Comparison of ENCODE assay signal across 8 mouse cellular contexts in the genomic region with DNA sequence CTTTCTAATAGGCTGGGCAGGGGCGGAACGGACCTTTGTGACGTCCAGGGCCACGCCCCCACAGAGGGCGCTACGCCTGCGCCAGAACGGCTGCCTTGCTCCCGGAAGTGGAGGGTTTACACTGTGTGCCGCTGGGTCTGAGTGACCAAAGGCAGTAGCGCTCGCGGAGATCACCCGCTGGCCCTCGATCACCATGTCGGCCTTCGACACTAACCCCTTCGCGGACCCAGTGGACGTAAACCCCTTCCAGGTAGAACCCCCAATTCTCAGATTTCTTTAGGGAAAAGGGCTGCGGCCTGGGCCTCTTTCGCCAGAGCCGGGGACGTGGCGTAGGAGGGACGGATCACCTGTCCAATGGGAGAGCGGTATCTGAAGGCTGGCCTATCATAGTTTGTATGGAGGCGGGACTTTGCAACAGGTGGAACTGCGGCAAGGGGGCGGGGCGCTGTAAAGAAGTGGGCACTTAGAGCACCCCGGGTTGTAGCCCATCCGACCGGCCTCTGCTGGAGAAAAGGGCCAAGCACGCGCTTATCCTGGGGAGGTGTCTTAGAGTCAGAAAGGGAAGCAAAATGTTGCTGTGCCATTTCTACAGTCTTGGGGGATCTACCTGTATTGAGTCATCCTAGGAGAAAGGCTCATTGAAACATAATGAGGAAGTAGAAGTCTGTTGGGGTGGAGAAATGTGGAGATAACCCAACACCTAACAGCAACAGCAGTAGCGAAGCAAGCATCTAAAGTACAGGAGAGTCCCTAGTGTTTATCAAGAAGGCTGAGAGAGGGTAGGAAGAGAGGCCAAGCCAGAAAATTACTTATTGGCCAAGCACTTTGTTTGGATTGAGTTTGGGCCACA. TPM values are rescaled to one million over a fixed set of nuclear protein-coding genes. Genes with fewer than 3 reads are reported as not detected.
A peak's percentile ranks its signal among the peaks of the same experiment; 100 is the strongest.
DNase-seq lines count a peak whose midpoint lies in the region; ATAC-seq and TF ChIP-seq lines count a peak whose summit lies in the region.

A gene (plus strand): TSS at position 83 of the 850 bp plus-strand sequence.

- H3K79me3 ChIP-seq in C2C12 (ENCODE audit: low read depth), result peaks cover 3% of the 10 kb centered on the region

- peaks cover 30% of the 10 kb centered on the region for H3K4me1 ChIP-seq in erythroblast, embryonic 14.5 days (ENCODE audit: control insufficient read depth)
- H3K4me1 ChIP-seq in heart, embryonic 12.5 days (replicated peaks), result peaks cover 37% of the 10 kb centered on the region
- peaks cover 34% of the 10 kb centered on the region for H3K4me1 ChIP-seq in kidney, postnatal 0 days (replicated peaks; ENCODE audit: insufficient read depth, low read length)
- H3K4me1 ChIP-seq in liver, embryonic 11.5 days (replicated peaks; ENCODE audit: control insufficient read depth, insufficient read depth, low read length), result peaks cover 17% of the 10 kb centered on the region
- H3K4me1 ChIP-seq in stomach, embryonic 14.5 days (ENCODE audit: control insufficient read depth, insufficient read depth, low read length), result peaks cover 32% of the 10 kb centered on the region

- peak within 1 kb of the TSS; percentile 50; the same call in 1 of the 2 replicates for H3K27ac ChIP-seq in heart, embryonic 12.5 days (ENCODE audit: poor library complexity, severe bottlenecking)
- H3K27ac ChIP-seq in kidney, postnatal 0 days, result peak within 1 kb of the TSS; percentile 81
- peak within 1 kb of the TSS; percentile 62 for H3K27ac ChIP-seq in liver, embryonic 11.5 days (ENCODE audit: low read depth, low read length)
- peak within 1 kb of the TSS; percentile 82; the same call in 1 of the 2 replicates for H3K27ac ChIP-seq in stomach, embryonic 14.5 days (ENCODE audit: low read length)

- ATAC-seq in heart, embryonic 12.5 days (ENCODE audit: insufficient number of reproducible peaks, low FRiP score), result peak; percentile 99
- ATAC-seq in kidney, postnatal 0 days (replicated peaks; ENCODE audit: low FRiP score, low read depth), result peak; percentile 97
- ATAC-seq in liver, embryonic 11.5 days (replicated peaks; ENCODE audit: low FRiP score), result peak; percentile 99
- peak; percentile 98 for ATAC-seq in stomach, embryonic 14.5 days (ENCODE audit: insufficient number of reproducible peaks, insufficient read depth, low FRiP score, low read depth)

- peak within 1 kb of the TSS; percentile 56 for H3ac ChIP-seq in C2C12 (ENCODE audit: control insufficient read depth, insufficient read length, low read depth)

- under 1% methylated on average over 37 of the region's 37 CpGs for WGBS in heart, embryonic 12.5 days
- WGBS in kidney, postnatal 0 days, result 1% methylated on average over 37 of the region's 37 CpGs
- WGBS in liver, embryonic 11.5 days, result under 1% methylated on average over 37 of the region's 37 CpGs
- 1% methylated on average over 37 of the region's 37 CpGs for WGBS in stomach, embryonic 14.5 days

- peak within 1 kb of the TSS; percentile 88 for H3K4me2 ChIP-seq in heart, embryonic 12.5 days
- H3K4me2 ChIP-seq in kidney, postnatal 0 days (ENCODE audit: low read length), result peak within 1 kb of the TSS; percentile 73
- peak within 1 kb of the TSS; percentile 93 for H3K4me2 ChIP-seq in liver, embryonic 11.5 days
- peak within 1 kb of the TSS; percentile 83 for H3K4me2 ChIP-seq in stomach, embryonic 14.5 days (replicated peaks; ENCODE audit: low read depth, low read length)

- peak within 1 kb of the TSS; percentile 42 for H3K4me3 ChIP-seq in C2C12 (ENCODE audit: insufficient read depth, poor library complexity, severe bottlenecking)
- H3K4me3 ChIP-seq in erythroblast, embryonic 14.5 days (replicated peaks), result peak within 1 kb of the TSS; percentile 82
- H3K4me3 ChIP-seq in heart, embryonic 12.5 days, result peak within 1 kb of the TSS; percentile 81
- peak within 1 kb of the TSS; percentile 55 for H3K4me3 ChIP-seq in kidney, postnatal 0 days (replicated peaks; ENCODE audit: low read depth, low read length)
- peak within 1 kb of the TSS; percentile 74 for H3K4me3 ChIP-seq in liver, embryonic 11.5 days (ENCODE audit: low read depth, low read length)
- H3K4me3 ChIP-seq in stomach, embryonic 14.5 days (ENCODE audit: low read depth, low read length), result peak within 1 kb of the TSS; percentile 50

- DNase-seq in brain, embryonic 14.5 days (ENCODE audit: low read depth), result peak; percentile 97
- peak; percentile 98 for DNase-seq in kidney, postnatal 0 days (ENCODE audit: low spot score)
- peak; percentile 96 for DNase-seq in liver, embryonic 11.5 days (ENCODE audit: low spot score)
- peak; percentile 94 for DNase-seq in naive thymus-derived CD4-positive, alpha-beta T cell, adult 2 months (ENCODE audit: low read depth)

- peak; percentile 42; the same call in 1 of the 2 replicates for TF ChIP-seq POLR2A in brain, embryonic 14.5 days (IDR thresholded peaks at IDR 0.05; ENCODE audit: borderline replicate concordance, extremely low read depth, insufficient read depth, insufficient read length, poor library complexity, severe bottlenecking)

- peaks cover 49% of the 10 kb centered on the region for H3K79me2 ChIP-seq in C2C12 (ENCODE audit: control insufficient read depth, insufficient read depth)

- no peaks in the 10 kb centered on the region for H3K27me3 ChIP-seq in C2C12 (ENCODE audit: control insufficient read depth, insufficient read depth, insufficient read length)
- peaks cover 6% of the 10 kb centered on the region for H3K27me3 ChIP-seq in erythroblast, embryonic 14.5 days (ENCODE audit: control insufficient read depth)
- H3K27me3 ChIP-seq in heart, embryonic 12.5 days (replicated peaks), result no peaks in the 10 kb centered on the region
- no peaks in the 10 kb centered on the region for H3K27me3 ChIP-seq in kidney, postnatal 0 days (ENCODE audit: insufficient read depth, low read length)
- H3K27me3 ChIP-seq in liver, embryonic 11.5 days (replicated peaks; ENCODE audit: control insufficient read depth, insufficient read depth, low read length), result no peaks in the 10 kb centered on the region
- H3K27me3 ChIP-seq in stomach, embryonic 14.5 days (ENCODE audit: control insufficient read depth, insufficient read depth, low read length), result no peaks in the 10 kb centered on the region

- TF ChIP-seq CTCF in C2C12 (IDR thresholded peaks at IDR 0.05; ENCODE audit: control insufficient read depth, insufficient read depth, insufficient read length), result no peak
- TF ChIP-seq CTCF in brain, embryonic 14.5 days (IDR thresholded peaks at IDR 0.05; ENCODE audit: borderline replicate concordance, extremely low read depth, insufficient read depth, insufficient read length), result no peak
- peak; percentile 48 for TF ChIP-seq CTCF in kidney, postnatal 0 days (IDR thresholded peaks at IDR 0.05; ENCODE audit: low read depth)

- peak within 1 kb of the TSS; percentile 80 for H3K9ac ChIP-seq in heart, embryonic 12.5 days
- peak within 1 kb of the TSS; percentile 52 for H3K9ac ChIP-seq in kidney, postnatal 0 days (ENCODE audit: low read depth, low read length)
- H3K9ac ChIP-seq in liver, embryonic 11.5 days (ENCODE audit: low read depth, low read length), result peak within 1 kb of the TSS; percentile 73
- H3K9ac ChIP-seq in stomach, embryonic 14.5 days (replicated peaks; ENCODE audit: low read depth, low read length), result peak within 1 kb of the TSS; percentile 15

- no peaks in the 10 kb centered on the region for H3K9me3 ChIP-seq in erythroblast, embryonic 14.5 days (ENCODE audit: control insufficient read depth, low read length)
- no peaks in the 10 kb centered on the region for H3K9me3 ChIP-seq in heart, embryonic 12.5 days (replicated peaks)
- no peaks in the 10 kb centered on the region for H3K9me3 ChIP-seq in kidney, postnatal 0 days (replicated peaks; ENCODE audit: low read length)
- H3K9me3 ChIP-seq in liver, embryonic 11.5 days (ENCODE audit: control insufficient read depth, low read length), result no peaks in the 10 kb centered on the region
- H3K9me3 ChIP-seq in stomach, embryonic 14.5 days (ENCODE audit: control insufficient read depth, low read depth, low read length), result no peaks in the 10 kb centered on the region

- H3K36me3 ChIP-seq in C2C12 (ENCODE audit: control insufficient read depth, insufficient read depth), result no peaks in the 10 kb centered on the region
- H3K36me3 ChIP-seq in erythroblast, embryonic 14.5 days (ENCODE audit: control insufficient read depth), result no peaks in the 10 kb centered on the region
- H3K36me3 ChIP-seq in heart, embryonic 12.5 days, result no peaks in the 10 kb centered on the region
- no peaks in the 10 kb centered on the region for H3K36me3 ChIP-seq in kidney, postnatal 0 days (ENCODE audit: insufficient read depth, low read length)
- H3K36me3 ChIP-seq in liver, embryonic 11.5 days (ENCODE audit: control insufficient read depth, insufficient read depth, low read length), result no peaks in the 10 kb centered on the region
- H3K36me3 ChIP-seq in stomach, embryonic 14.5 days (ENCODE audit: control insufficient read depth, insufficient read depth, low read length), result no peaks in the 10 kb centered on the region

TF ChIP-seq in C2C12, 6 proteins besides CTCF, POLR2A, EP300 and RAD21:
- TF ChIP-seq FOSL1 (IDR thresholded peaks at IDR 0.05; ENCODE audit: insufficient read depth, low read length, poor library complexity, severe bottlenecking) (no peak), MYOD1 (IDR thresholded peaks at IDR 0.05; ENCODE audit: control insufficient read depth, insufficient read length, low read depth) (no peak), MAX (IDR thresholded peaks at IDR 0.05) (no peak), USF1 (IDR thresholded peaks at IDR 0.05; ENCODE audit: low read depth) (no peak), MYOG (IDR thresholded peaks at IDR 0.05; ENCODE audit: control insufficient read depth, extremely low read depth, insufficient read length) (no peak), CEBPB (IDR thresholded peaks at IDR 0.05; ENCODE audit: low read depth) (no peak)

RNA-seq across cellular contexts. Expression of the gene that starts here (rescaled TPM):
- 22.5 TPM for polyA plus RNA-seq in C2C12 (2012; fragmentation: generic; extraction: Trizol)
- 65.2 and 89.4 TPM in 2 replicates for polyA plus RNA-seq in brain, embryonic 14.5 days (2012; rRNA removed)
- polyA plus RNA-seq in erythroblast, embryonic 14.5 days (2012), result 0.38 and 0.76 TPM in 2 replicates
- polyA plus RNA-seq in heart, embryonic 12.5 days (2016; fragmentation: Nextera tagmentation; extraction: Ambion mirVana), result 52.5 and 55.6 TPM in 2 replicates
- polyA plus RNA-seq in kidney, postnatal 0 days (2015; fragmentation: Nextera tagmentation; extraction: Ambion mirVana), result 100 and 104 TPM in 2 replicates
- polyA plus RNA-seq in liver, embryonic 11.5 days (2014; fragmentation: Nextera tagmentation; extraction: Ambion mirVana), result 47.6 and 50.3 TPM in 2 replicates
- polyA plus RNA-seq in stomach, embryonic 14.5 days (2014; fragmentation: Nextera tagmentation; extraction: Ambion mirVana), result 85.2 and 87.8 TPM in 2 replicates

Comparison
In these comparisons a context has a peak if more than half of its experiments do, and no peak if none do; other contexts are left out.
1. Peak in every context shown above with its lines: DNase-seq, ATAC-seq, H3K4me3 ChIP-seq and H3K27ac ChIP-seq.
2. RNA of the gene that starts here (polyA plus RNA-seq): 100 to 104 TPM in kidney, postnatal 0 days, 85.2 to 87.8 TPM in stomach, embryonic 14.5 days, 65.2 to 89.4 TPM in brain, embryonic 14.5 days, 52.5 to 55.6 TPM in heart, embryonic 12.5 days, 47.6 to 50.3 TPM in liver, embryonic 11.5 days and 22.5 TPM in C2C12 (single experiment); 0.38 to 0.76 TPM in erythroblast, embryonic 14.5 days; every median in the first group is over 10 times any median in the second.
3. H3K9ac ChIP-seq: peak in every context shown above with its lines; median percentile 80 in heart, embryonic 12.5 days; 73 in liver, embryonic 11.5 days; 52 in kidney, postnatal 0 days; 15 in stomach, embryonic 14.5 days.